Mouse (Mus musculus) lung, adult 2 months (tissue): Measurements from ENCODE around the gene M1ap.

Experiments used
- CTCF ChIP-seq: fragments of 200-500 bp; IDR thresholded peaks from 2 replicates; pipeline ENCODE4 v1.5.1; 2011; ENCODE audit warnings: mild to moderate bottlenecking, low read length, control low read depth; ENCODE audit not compliant: insufficient read depth
- POLR2A ChIP-seq: fragments of 200-500 bp; IDR thresholded peaks from 2 replicates; pipeline ENCODE4 v1.6.1; 2011; ENCODE audit warnings: low read depth, mild to moderate bottlenecking, control low read depth, low read length, borderline replicate concordance; ENCODE audit errors: extremely low read depth

- TF ChIP-seq CTCF: no peak
- no peak for TF ChIP-seq POLR2A
These were observed 123.9 kb downstream of the M1ap start for GRCm38 (mm10) chr6:83070311-83071219.
